Mouse (Mus musculus) spleen, embryonic (tissue): Measurements from ENCODE around the gene Olfr1504.
"Not testable (repeated sequence)": the region's sequence is repeated elsewhere in the genome, so short reads cannot be mapped to it uniquely, and the experiment has no call there.

Experiments
- CTCF ChIA-PET: fragments of 350-600 bp; sonication (Branson Sonifier 250); formaldehyde crosslinking; loops from one replicate; lab custom pipeline; 2022; lab: Charles Lee

Gene Olfr1504

DNA sequence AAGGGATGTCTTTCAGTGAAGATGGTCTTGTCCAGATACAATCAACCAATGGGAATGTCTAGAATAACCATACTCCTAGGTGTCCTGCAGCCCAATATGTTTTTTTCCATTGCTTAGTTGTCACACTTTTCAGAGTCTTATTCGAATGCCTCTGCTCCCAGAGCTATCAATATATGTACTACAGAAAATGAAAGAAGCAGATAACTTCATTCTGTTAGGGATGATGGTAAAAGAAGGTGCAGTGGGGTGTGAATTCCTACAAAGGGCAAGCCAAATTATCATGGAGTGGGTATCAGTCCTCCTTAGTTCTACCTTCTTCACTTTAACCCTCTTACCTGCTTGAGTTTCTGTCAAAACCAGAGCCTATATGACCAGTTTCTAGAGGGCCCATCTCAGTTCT lies at the start of gene Olfr1504:
TSS of gene Olfr1504 (minus strand) at position 101 of the 400 bp plus-strand sequence.
- CTCF ChIA-PET: no interaction called here

DNA sequence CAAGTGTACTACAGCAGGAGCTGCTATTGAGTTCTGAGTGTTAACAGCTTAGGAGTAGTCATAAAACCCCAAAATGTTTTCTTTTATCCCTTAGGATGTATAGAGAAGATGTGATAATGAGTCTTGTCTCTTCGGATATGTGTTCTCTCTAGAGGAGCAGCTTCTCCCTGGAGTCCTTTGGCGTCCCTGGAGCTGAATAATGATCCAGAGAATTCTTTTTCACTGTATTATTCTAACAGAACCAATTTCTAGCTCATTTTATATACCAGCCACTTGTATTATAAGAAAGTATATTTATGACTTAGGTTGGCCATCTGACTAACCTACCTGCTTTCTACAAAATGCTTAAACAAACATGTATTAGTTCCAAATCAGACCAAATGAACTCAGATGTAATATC lies 15.5 kb upstream of the Olfr1504 start, which contains the start of gene Olfr1505:
TSS of gene Olfr1505 (plus strand) at position 301 of the 400 bp plus-strand sequence.
- CTCF ChIA-PET: no interaction called here

DNA sequence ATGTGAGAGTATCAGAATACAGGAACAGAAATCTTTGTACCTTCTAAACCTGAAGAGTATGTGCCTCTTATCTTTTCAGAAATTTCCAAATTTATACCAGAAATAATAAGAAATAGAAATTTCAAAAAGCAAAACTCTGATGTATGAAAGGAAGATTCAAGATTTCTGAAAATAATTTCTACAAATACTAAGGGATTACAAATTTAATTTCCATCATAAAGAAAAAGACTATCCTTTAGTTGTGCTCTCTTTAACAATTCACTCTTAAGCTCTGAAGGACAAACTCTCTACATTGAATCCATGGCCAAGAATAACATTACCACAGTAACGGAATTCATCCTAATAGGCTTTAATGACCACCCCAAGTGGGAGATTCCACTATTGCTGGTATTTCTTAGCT lies 36.2 kb downstream of the Olfr1504 start, which contains the start of gene Olfr1502:
TSS of gene Olfr1502 (plus strand) at position 301 of the 400 bp plus-strand sequence.
- CTCF ChIA-PET: no interaction called here

DNA sequence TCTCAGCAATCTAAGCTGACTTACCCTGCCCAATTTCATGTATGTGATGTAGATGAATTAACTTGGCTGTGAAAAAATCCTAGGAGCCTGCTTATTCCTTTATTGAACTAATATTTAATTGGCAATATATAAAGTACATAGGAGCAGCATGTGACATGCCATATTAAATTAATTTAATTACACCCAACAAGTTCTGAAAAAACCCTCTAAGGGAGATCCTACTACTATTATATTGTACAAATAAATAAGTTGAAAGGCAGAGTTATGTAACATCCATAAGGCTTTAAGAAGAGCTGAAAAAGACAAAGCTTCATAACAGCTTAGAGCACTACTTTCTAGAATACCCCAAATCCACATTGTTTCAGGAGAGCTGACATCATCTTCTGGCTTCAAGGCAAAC lies 47.1 kb downstream of the Olfr1504 start, which contains the start of gene Olfr1501:
TSS of gene Olfr1501 (minus strand) at position 101 of the 400 bp plus-strand sequence.
- CTCF ChIA-PET: not testable (repeated sequence)
